Mouse (Mus musculus) liver, embryonic 11.5 days (tissue): ENCODE data around the gene Cc2d2a. TPM values are rescaled to one million over a fixed set of nuclear protein-coding genes. Genes with fewer than 3 reads are reported as not detected.

ENCODE experiments used
- ATAC-seq: fragments of 200-750 bp; cut with Nextera tagmentation; replicated peaks from 2 replicates; pipeline ENCODE4 v1.8.0; 2017; ENCODE audit warnings: moderate number of reproducible peaks, mild to moderate bottlenecking, moderate TSS enrichment, moderate library complexity; ENCODE audit not compliant: low FRiP score
- DNase-seq: peaks from one replicate; pipeline ENCODE4 v3.0.0-alpha.2; 2017; ENCODE audit warnings: low spot score
- H3K27ac ChIP-seq: fragments of 300-500 bp; sonication (generic); 2 replicates; pipeline ENCODE4 v1.5.1; 2014; ENCODE audit warnings: mild to moderate bottlenecking, low read depth, low read length, control low read depth
- H3K27me3 ChIP-seq: fragments of 300-500 bp; sonication (generic); replicated peaks from 2 replicates; pipeline ENCODE4 v1.6.1; 2014; ENCODE audit warnings: low read length, mixed read lengths; ENCODE audit not compliant: control insufficient read depth, insufficient read depth
- H3K36me3 ChIP-seq: fragments of 300-500 bp; sonication (generic); 2 replicates; pipeline ENCODE4 v1.6.1; 2014; ENCODE audit warnings: mild to moderate bottlenecking, low read length, moderate library complexity, mixed read lengths; ENCODE audit not compliant: control insufficient read depth, insufficient read depth
- H3K4me1 ChIP-seq: fragments of 300-500 bp; sonication (generic); replicated peaks from 2 replicates; pipeline ENCODE4 v1.6.1; 2014; ENCODE audit warnings: low read length, mixed read lengths; ENCODE audit not compliant: control insufficient read depth, insufficient read depth
- H3K4me2 ChIP-seq: fragments of 300-500 bp; sonication (generic); 2 replicates; pipeline ENCODE4 v1.6.1; 2014; ENCODE audit warnings: mild to moderate bottlenecking, control low read depth, moderate library complexity
- H3K4me3 ChIP-seq: fragments of 300-500 bp; sonication (generic); 2 replicates; pipeline ENCODE4 v1.5.1; 2014; ENCODE audit warnings: low read depth, low read length, control low read depth
- H3K9ac ChIP-seq: fragments of 300-500 bp; sonication (generic); 2 replicates; pipeline ENCODE4 v1.6.1; 2014; ENCODE audit warnings: low read depth, low read length, control low read depth
- H3K9me3 ChIP-seq: fragments of 300-500 bp; sonication (generic); 2 replicates; pipeline ENCODE4 v1.6.1; 2016; ENCODE audit warnings: low read length, inconsistent platforms, mixed read lengths; ENCODE audit not compliant: control insufficient read depth
- WGBS: fragments of 180-500 bp; shearing (Covaris S2); extraction: QIAGEN DNeasy Blood & Tissue Kit; methylation state at CpG from one replicate; pipeline ENCODE4 v1.1.7; 2014; 5-methylcytosine and 5-hydroxymethylcytosine counted together
- polyA plus RNA-seq: library from polyadenylated mRNA; unstranded; fragments of >200 nt; fragmentation: Nextera tagmentation; extraction: Ambion mirVana; gene quantifications from 2 replicates; pipeline ENCODE4 v1.2.1, GENCODE M21; 2014

Gene Cc2d2a
- polyA plus RNA-seq, 1 experiment from 2014 or later, result 3.2 TPM

DNA sequence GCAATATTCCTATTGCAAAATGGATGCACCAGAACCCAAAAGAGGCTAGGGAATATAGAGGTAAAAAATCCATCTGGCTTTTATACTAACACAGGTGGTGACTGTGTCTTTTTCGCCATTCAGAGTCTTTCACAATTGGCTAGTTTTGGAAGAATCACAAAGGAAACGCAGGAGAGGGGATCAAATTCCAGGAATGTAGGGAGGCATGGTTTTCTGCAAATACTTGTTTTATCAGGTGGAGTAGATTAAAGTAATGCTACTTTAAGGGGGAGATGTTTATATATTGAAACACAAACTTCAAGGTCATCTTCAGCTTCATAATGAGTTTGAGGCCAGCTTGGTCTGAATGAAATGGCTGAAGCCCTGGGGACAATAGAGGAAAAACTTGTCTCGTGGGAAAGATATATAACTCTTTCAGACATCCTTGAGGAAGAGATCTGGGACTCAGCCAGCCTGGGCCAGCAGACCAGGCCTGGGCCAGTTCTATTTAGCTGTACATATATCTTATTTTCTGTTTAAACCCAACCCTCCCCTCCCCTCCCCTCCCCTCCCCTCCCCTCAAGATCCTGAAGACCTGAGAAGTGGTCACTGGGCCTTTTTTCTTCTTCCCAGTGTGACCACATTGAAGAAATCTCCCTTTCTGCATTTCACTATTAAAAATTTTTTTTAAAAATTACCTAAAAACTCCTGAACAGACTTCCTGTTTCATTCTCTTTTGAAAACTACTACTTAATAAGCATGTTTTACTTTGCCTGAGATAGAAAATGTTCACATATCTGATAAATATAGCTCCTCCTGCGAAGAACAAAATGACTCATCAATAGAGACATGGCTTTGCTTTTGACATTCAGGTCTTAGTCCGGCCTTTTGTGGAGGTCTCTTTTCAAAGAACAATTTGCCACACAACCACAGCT, 59.6 kb downstream of the Cc2d2a start:
- Histone ChIP-seq H3K4me3 (no peak overlapping the region), H3K27ac (no peak overlapping the region), H3K9ac (no peak overlapping the region), H3K9me3 (no peaks in the 10 kb centered on the region), H3K36me3 (peaks cover 3% of the 10 kb centered on the region; the same call in 1 of the 2 replicates), H3K4me2 (no peak overlapping the region), H3K27me3 (no peaks in the 10 kb centered on the region), H3K4me1 (no peaks in the 10 kb centered on the region)
- DNase-seq (no peak), ATAC-seq (no peak)
- 70% methylated on average over 5 of the region's 5 CpGs for WGBS

DNA sequence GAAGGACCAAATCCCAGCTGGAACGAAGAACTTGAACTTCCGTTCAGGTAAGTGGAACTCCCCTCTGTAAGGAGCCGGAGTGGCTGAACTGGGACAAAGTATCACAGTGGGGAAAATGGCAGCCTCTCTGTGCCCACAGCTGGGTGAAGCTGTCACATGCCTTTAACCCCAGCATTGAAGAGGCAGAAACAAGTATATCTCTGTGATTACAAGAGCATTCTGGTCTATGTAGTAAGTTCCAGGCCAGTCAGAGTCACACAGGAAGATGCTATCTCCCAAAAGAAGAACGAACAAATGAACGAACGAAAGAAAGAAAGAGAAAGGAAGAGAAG, 60.3 kb downstream of the Cc2d2a start:
- WGBS, result 91% methylated on average over 6 of the region's 6 CpGs
- DNase-seq, result no peak
- Histone ChIP-seq H3K9me3 (no peaks in the 10 kb centered on the region), H3K4me1 (no peaks in the 10 kb centered on the region), H3K9ac (no peak overlapping the region), H3K4me3 (no peak overlapping the region), H3K36me3 (peaks cover 3% of the 10 kb centered on the region; the same call in 1 of the 2 replicates), H3K4me2 (no peak overlapping the region), H3K27ac (no peak overlapping the region), H3K27me3 (no peaks in the 10 kb centered on the region)
- ATAC-seq, result no peak

DNA sequence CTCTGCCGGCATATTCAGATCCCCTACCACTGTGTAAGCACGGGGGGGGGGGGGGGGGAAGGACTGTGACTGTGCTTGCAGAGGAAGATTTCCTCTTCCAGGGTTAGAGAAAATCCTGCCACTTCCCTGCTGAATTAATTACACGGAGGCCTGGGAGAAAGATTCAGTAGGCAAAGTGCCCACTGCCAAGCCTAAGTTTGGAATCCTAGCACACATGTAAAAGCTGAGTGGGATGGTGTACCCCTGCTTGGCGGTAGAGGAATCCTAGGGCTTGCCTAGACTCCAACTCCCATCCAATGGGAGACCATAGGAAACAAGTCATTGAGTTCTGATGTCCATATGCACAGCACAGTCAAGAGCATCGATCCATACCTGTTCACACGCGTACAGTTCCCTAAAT, 61.7 kb downstream of the Cc2d2a start:
- no peaks in the 10 kb centered on the region for H3K9me3 ChIP-seq
- WGBS, result 84% methylated on average over 7 of the region's 7 CpGs
- no peak for DNase-seq
- H3K4me1 ChIP-seq, result no peaks in the 10 kb centered on the region
- no peak overlapping the region for H3K4me3 ChIP-seq
- no peak overlapping the region for H3K4me2 ChIP-seq
- H3K27ac ChIP-seq, result no peak overlapping the region
- no peak overlapping the region for H3K9ac ChIP-seq
- no peak for ATAC-seq
- H3K27me3 ChIP-seq, result no peaks in the 10 kb centered on the region
- H3K36me3 ChIP-seq, result peaks cover 2% of the 10 kb centered on the region; the same call in 1 of the 2 replicates

DNA sequence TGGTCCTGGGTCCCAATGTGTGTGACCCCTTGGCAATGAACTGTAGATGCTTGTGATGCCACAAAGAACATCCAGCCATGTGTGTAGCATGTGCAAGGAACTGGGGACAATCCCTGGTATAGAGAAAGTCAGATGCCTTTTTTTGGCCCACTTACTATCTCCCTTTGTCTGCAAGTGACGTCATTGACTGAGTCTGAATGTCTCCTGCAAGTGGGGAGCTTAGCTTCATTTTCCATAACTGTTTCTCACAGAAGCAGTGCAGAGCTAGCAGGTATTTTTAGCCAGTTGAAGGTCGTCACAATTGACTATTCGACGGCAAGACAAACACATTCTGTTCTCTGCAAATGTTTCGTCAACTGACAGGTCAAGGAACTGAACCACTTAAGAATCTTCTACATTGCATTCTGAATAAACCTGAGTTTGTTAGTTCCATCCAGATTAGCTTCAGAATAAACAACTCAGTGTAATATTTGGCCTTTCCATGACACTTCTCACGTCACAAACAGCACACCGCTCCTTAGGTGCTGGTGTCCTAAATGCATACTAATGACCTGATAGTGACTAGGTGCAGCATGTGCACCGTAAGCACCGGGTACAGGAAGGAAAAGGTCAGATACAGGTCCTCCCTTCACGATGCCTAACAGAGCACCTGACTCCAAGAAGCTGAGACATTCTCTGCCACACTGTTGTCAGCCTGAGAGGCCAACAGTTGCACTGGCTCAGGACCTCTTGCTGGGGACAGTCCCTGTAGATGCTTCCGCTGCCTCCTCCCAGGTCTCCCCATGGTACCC, 66.4 kb downstream of the Cc2d2a start:
- H3K4me1 ChIP-seq, result no peaks in the 10 kb centered on the region
- H3K27me3 ChIP-seq, result no peaks in the 10 kb centered on the region
- no peaks in the 10 kb centered on the region for H3K9me3 ChIP-seq
- DNase-seq, result no peak
- H3K9ac ChIP-seq, result no peak overlapping the region
- H3K36me3 ChIP-seq, result no peaks in the 10 kb centered on the region
- H3K4me2 ChIP-seq, result no peak overlapping the region
- no peak overlapping the region for H3K4me3 ChIP-seq
- 79% methylated on average over 11 of the region's 11 CpGs for WGBS
- H3K27ac ChIP-seq, result no peak overlapping the region
- ATAC-seq, result no peak

DNA sequence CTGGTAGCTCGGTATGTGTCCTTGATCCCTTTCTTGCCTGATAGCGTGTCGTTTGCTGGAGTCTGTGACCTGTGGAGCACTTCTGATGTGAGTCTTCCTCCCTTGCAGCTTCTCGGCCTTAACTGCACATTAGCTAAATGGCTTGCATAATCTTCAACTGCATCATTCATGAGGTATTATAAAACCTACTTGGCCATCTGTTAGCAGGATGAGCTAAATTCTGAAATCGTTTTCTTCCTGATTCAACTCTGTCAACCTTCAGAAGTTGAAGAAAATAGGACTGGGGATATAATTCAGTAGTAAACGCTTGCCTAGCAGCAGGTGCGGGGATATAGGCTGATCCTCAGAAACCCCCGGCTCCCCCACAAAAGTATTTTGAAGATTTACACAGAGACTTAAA, 70.2 kb downstream of the Cc2d2a start:
- WGBS, result 81% methylated on average over 8 of the region's 8 CpGs
- Histone ChIP-seq H3K9ac (no peak overlapping the region), H3K9me3 (no peaks in the 10 kb centered on the region), H3K4me3 (no peak overlapping the region), H3K4me2 (no peak overlapping the region), H3K27ac (no peak overlapping the region), H3K4me1 (no peaks in the 10 kb centered on the region), H3K27me3 (no peaks in the 10 kb centered on the region), H3K36me3 (no peaks in the 10 kb centered on the region)
- no peak for ATAC-seq
- DNase-seq, result no peak

DNA sequence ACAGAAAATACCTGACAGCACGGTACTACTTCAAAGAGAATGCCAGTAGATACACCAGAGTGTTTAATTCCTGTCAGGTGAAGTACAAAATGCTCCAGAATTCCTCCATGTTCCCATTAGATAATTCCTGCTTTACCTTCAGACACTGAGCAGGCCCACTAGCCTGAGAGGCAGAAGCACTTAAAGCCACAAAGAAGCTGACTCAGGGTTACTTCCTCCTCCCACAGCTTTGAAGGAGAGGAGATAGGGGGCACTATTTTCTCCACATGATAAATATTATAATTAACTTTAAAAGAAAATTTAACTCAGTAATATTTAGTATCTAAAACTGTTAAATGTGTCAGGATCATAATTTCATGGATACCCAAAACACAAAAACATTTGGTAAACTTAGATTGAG, 82.0 kb downstream of the Cc2d2a start:
- 0 out of 2 replicates have a peak, but pooled peaks cover 3% of the 10 kb centered on the region for H3K36me3 ChIP-seq
- no peaks in the 10 kb centered on the region for H3K4me1 ChIP-seq
- no peaks in the 10 kb centered on the region for H3K27me3 ChIP-seq
- WGBS, result 89% methylated on average over 1 of the region's 1 CpGs
- H3K9me3 ChIP-seq, result no peaks in the 10 kb centered on the region
- H3K9ac ChIP-seq, result no peak overlapping the region
- no peak for ATAC-seq
- no peak for DNase-seq
- H3K27ac ChIP-seq, result no peak overlapping the region
- H3K4me2 ChIP-seq, result no peak overlapping the region
- H3K4me3 ChIP-seq, result no peak overlapping the region

DNA sequence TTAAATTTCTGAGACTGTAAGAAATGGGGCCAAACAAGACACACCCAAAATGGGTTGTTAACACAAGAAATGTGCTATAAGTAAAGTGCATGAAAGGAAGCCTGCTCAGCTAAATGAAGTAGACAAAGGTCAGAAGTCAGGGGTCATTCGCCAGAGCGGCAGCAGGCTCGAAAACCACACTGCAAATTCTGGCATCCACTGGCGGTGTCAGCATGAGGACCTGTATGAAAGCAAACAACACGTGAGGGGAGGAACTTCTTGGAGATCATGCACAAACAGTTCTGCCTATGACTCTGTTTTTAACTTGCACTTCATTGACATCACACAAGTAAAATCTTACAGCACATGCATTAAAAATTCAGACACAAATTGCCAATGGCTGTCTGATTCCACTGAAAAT, 83.0 kb downstream of the Cc2d2a start:
- no peak for DNase-seq
- Histone ChIP-seq H3K4me2 (no peak overlapping the region), H3K36me3 (0 out of 2 replicates have a peak, but pooled peaks cover 3% of the 10 kb centered on the region), H3K27me3 (no peaks in the 10 kb centered on the region), H3K27ac (no peak overlapping the region), H3K4me1 (no peaks in the 10 kb centered on the region), H3K9me3 (no peaks in the 10 kb centered on the region), H3K4me3 (no peak overlapping the region), H3K9ac (no peak overlapping the region)
- 69% methylated on average over 5 of the region's 5 CpGs for WGBS
- no peak for ATAC-seq

DNA sequence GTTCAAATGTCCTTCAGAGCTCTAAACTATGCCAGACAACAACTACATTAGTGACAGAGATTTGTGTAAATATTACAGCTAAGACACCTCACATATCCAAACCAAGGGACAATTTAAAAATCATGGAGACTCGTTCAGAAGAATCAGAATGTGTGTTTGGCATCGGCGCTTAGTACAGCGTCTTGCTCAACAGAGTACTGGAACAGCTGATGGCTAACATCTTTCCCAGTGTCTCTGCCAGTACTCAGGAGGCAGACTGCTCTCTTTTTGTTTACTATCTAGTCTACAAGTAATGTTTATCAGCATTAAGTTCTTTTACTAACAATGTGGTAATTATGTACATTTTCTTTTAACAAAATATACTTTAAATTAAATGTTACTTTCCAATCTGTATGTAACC, 85.9 kb downstream of the Cc2d2a start:
- no peak for ATAC-seq
- Histone ChIP-seq H3K4me3 (no peak overlapping the region), H3K4me1 (no peaks in the 10 kb centered on the region), H3K27me3 (no peaks in the 10 kb centered on the region), H3K27ac (no peak overlapping the region), H3K36me3 (no peaks in the 10 kb centered on the region), H3K9ac (no peak overlapping the region), H3K9me3 (no peaks in the 10 kb centered on the region), H3K4me2 (no peak overlapping the region)
- 90% methylated on average over 4 of the region's 4 CpGs for WGBS
- DNase-seq, result no peak
